ENCODE assay signal across 7 mouse cellular contexts in genomic region chr9:54604886-54605285, GRCm38 (mm10). TPM values are rescaled to one million over a fixed set of nuclear protein-coding genes. Genes with fewer than 3 reads are reported as not detected.
DNase-seq lines count a peak whose midpoint lies in the region; ATAC-seq and TF ChIP-seq lines count a peak whose summit lies in the region.

No protein-coding gene starts in this region.

- intact Hi-C loops in left cerebral cortex, adult 2 months (cut with DNase I), result loop anchor here (5.0 kb wide), 1 partner anchor 78 kb away; no protein-coding TSS in a partner anchor

- H3K27ac ChIP-seq in left cerebral cortex, adult 2 months, result no peak overlapping the region
- no peak overlapping the region for H3K27ac ChIP-seq in liver, embryonic 11.5 days (ENCODE audit: low read depth, low read length)

- peaks cover 18% of the 10 kb centered on the region for H3K36me3 ChIP-seq in liver, embryonic 11.5 days (ENCODE audit: control insufficient read depth, insufficient read depth, low read length)

- peak; percentile 56 for TF ChIP-seq CTCF in left cerebral cortex, adult 2 months (IDR thresholded peaks at IDR 0.05)

- H3K4me1 ChIP-seq in liver, embryonic 11.5 days (replicated peaks; ENCODE audit: control insufficient read depth, insufficient read depth, low read length), result no peaks in the 10 kb centered on the region

- no peak overlapping the region for H3K4me2 ChIP-seq in liver, embryonic 11.5 days

- no peaks in the 10 kb centered on the region for H3K9me3 ChIP-seq in liver, embryonic 11.5 days (ENCODE audit: control insufficient read depth, low read length)

- no peaks in the 10 kb centered on the region for H3K27me3 ChIP-seq in liver, embryonic 11.5 days (replicated peaks; ENCODE audit: control insufficient read depth, insufficient read depth, low read length)

- H3K4me3 ChIP-seq in left cerebral cortex, adult 2 months, result no peak overlapping the region
- no peak overlapping the region for H3K4me3 ChIP-seq in liver, embryonic 11.5 days (ENCODE audit: low read depth, low read length)

- 59% methylated on average over 4 of the region's 4 CpGs for WGBS in liver, embryonic 11.5 days

- ATAC-seq in liver, embryonic 11.5 days (replicated peaks; ENCODE audit: low FRiP score), result no peak

- peak in 1 of 2 experiments; percentile 55 for DNase-seq in left cerebral cortex, adult 2 months (ENCODE audit: extremely low spot score in 1 of 2, low spot score in 2 of 2)
- no peak for DNase-seq in left cerebral cortex, adult 8-10 months (ENCODE audit: low spot score in 2 of 2)
- DNase-seq in R1 (ENCODE audit: low read depth, low spot score), result peak; percentile 72
- DNase-seq in cerebellum, adult 8-10 months, result peak; percentile 41
- peak; percentile 31 for DNase-seq in gastrocnemius, postnatal 25 days
- DNase-seq in liver, embryonic 11.5 days (ENCODE audit: low spot score), result peak; percentile 53
- DNase-seq in skeletal muscle tissue, adult 2 months (ENCODE audit: low read depth, low spot score), result peak; percentile 46

- H3K9ac ChIP-seq in liver, embryonic 11.5 days (ENCODE audit: low read depth, low read length), result no peak overlapping the region

RNA-seq across cellular contexts. Expression of gene Idh3a, which starts 18.8 kb away (rescaled TPM):
- total RNA-seq in left cerebral cortex, adult 2 months (2021), result 100 to 1,000 TPM; 179 to 187 TPM
- 100 to 1,000 TPM; 164 to 185 (median 182) TPM for total RNA-seq in left cerebral cortex, adult 8-10 months (2022)
- 100 to 1,000 TPM; 561 to 568 TPM for total RNA-seq in gastrocnemius, postnatal 25 days (2021)
- polyA plus RNA-seq in liver, embryonic 11.5 days (2014; fragmentation: Nextera tagmentation; extraction: Ambion mirVana), result 234 and 244 TPM in 2 replicates

RNA-seq across cellular contexts. Expression of gene Cib2, which starts 44.9 kb away (rescaled TPM):
- total RNA-seq in left cerebral cortex, adult 2 months (2021), result 10 to 100 TPM; 22.0 to 24.2 TPM
- total RNA-seq in left cerebral cortex, adult 8-10 months (2022), result 10 to 100 TPM; 23.8 to 29.4 (median 24.7) TPM
- 100 to 1,000 TPM; 101 to 109 TPM for total RNA-seq in gastrocnemius, postnatal 25 days (2021)
- 4.6 and 5.3 TPM in 2 replicates for polyA plus RNA-seq in liver, embryonic 11.5 days (2014; fragmentation: Nextera tagmentation; extraction: Ambion mirVana)

RNA-seq across cellular contexts. Expression of gene Acsbg1, which starts 56.8 kb away (rescaled TPM):
- total RNA-seq in left cerebral cortex, adult 2 months (2021), result 100 to 1,000 TPM; 114 to 132 TPM
- 100 to 1,000 TPM; 111 to 132 (median 117) TPM for total RNA-seq in left cerebral cortex, adult 8-10 months (2022)
- under 1 TPM; 0.32 to 0.33 TPM for total RNA-seq in gastrocnemius, postnatal 25 days (2021)
- polyA plus RNA-seq in liver, embryonic 11.5 days (2014; fragmentation: Nextera tagmentation; extraction: Ambion mirVana), result 0.11 and 0.18 TPM in 2 replicates

Comparison
In these comparisons a context has a peak if more than half of its experiments do, and no peak if none do; other contexts are left out.
1. DNase-seq: peak in R1 (single experiment), cerebellum, adult 8-10 months (single experiment), gastrocnemius, postnatal 25 days (single experiment), liver, embryonic 11.5 days (single experiment) and skeletal muscle tissue, adult 2 months (single experiment); none in left cerebral cortex, adult 8-10 months (0 of 2).
2. RNA of gene Acsbg1, which starts 56.8 kb away (total RNA-seq): 114 to 132 TPM in left cerebral cortex, adult 2 months and 111 to 132 TPM in left cerebral cortex, adult 8-10 months; 0.32 to 0.33 TPM in gastrocnemius, postnatal 25 days; every median in the first group is over 10 times any median in the second.